Mouse (Mus musculus): ENCODE measurements at regions not wholly inside any gene's neighbourhood (a gene's known extent, or its start where the extent isn't known, plus 50 kb on each side); places are given as distances from the start of the nearest gene placed in this dataset.

- DNase-seq (ENCODE audit: low read depth, low spot score), result no peak
Measured at GRCm38 (mm10) chr3:33902431-33902830, 58.3 kb upstream of the Ccdc39 start.

- no peak for DNase-seq (ENCODE audit: low read depth, low spot score)
Measured at GRCm38 (mm10) chr3:33903326-33903725, 59.2 kb upstream of the Ccdc39 start.

DNA sequence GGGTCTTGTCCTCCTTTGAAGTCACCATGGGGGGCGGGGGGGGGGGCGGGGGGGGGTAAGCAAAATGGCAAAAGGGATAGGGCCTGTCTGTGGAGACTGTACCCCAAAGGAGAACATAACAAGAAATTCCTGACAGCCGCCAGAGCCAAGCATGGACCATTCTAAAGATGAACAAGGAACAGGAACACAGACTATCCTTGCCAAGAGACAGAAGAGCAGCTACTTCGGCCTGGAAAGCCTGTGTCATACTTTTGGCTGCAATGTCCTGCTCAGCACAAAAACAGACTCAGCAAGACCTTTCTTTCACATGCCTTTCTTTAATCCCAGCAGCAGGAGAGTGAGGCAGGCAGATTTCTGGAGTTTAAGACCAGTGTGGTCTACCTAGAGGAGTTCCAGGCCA lies 59.7 kb upstream of the Ccdc39 start:
- no peak for DNase-seq (ENCODE audit: low read depth, low spot score)

GRCm38 (mm10) chr3:33904854-33905678 lies 61.0 kb upstream of the Ccdc39 start:
- peak; percentile 39 for DNase-seq (ENCODE audit: low read depth, low spot score)

- DNase-seq (ENCODE audit: low read depth, low spot score), result no peak
Measured at GRCm38 (mm10) chr3:33905679-33906007, 61.5 kb upstream of the Ccdc39 start.

DNA sequence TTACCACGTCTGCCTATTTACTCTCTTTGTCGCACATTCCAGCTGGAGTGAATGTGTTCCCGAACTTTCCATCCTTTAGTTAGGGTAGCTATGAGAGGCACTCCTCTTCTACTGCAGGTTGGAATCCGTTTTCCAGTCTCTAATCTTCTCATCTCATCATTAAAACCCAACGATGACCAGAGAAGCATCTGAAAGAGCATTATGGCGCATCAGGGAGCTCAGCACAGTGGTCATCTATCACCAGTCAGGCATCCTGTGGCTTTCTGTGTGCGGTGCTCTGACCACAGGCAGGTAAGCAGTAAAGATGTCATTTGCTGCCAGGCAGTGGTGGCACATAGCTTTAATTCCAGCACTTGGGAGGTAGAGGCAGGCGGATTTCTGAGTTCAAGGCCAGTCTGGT lies 63.0 kb upstream of the Ccdc39 start:
- no peak for DNase-seq (ENCODE audit: low read depth, low spot score)

DNA sequence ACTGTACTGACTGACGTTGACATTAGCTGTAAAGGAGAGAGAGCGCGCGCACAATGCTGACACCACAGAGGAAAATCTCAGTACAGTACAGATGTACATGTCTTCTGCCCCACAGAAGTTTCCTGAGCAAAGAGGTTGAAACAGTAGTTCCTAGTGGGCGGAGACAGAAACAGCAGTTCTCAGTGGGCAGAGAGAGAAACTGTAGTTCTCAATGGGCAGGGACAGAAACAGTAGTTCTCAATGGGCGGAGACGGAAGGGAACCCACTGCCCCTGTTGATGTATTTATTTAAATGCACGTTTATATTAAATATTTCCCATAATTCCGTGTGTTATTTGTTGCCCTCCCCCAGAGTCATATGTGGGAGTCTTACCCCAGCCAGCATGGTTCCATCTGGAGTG lies 67.4 kb upstream of the Ccdc39 start:
- no peak for DNase-seq (ENCODE audit: low read depth, low spot score)

DNA sequence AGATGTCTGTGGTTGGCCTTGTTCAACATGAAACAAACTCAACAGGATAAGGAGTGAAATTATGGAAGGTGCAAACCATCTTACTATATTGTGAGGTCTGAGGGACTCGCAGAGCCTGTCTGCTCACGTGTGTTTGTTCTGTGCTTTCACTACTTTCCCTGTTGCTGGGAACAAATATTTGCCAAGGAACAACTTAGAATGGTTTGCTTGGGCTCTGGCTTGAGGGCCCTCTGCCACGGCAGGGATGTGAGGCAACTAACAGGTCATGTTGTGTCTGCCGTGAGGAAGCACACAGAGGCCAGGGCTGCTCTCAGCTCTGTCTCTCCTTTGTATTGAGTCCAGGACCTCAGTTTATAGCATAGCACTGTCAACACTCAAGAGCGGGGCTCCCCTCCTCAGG lies 69.4 kb upstream of the Ccdc39 start:
- no peak for DNase-seq (ENCODE audit: low read depth, low spot score)

GRCm38 (mm10) chr3:33914386-33914785 lies 70.3 kb upstream of the Ccdc39 start:
- no peak for DNase-seq (ENCODE audit: low read depth, low spot score)

DNA sequence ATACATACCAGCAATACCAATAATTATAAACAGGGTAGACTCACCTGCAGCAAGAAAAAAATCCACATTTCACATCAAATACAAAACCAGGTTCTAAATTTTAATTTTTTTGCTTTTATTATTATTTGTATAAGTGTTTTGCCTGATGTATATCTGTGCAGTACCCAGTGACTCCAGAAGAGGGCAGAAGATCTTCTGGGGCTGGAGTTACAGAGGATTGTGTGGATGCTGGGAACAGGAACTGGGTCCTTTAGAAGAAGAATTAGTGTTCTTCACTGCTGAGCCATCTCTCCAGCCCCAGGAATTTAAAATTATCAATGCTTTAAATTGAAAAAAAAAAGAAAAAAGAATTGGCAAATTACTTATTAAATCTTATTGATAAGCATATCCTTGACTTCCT lies 71.7 kb upstream of the Ccdc39 start:
- DNase-seq (ENCODE audit: low read depth, low spot score), result no peak

DNA sequence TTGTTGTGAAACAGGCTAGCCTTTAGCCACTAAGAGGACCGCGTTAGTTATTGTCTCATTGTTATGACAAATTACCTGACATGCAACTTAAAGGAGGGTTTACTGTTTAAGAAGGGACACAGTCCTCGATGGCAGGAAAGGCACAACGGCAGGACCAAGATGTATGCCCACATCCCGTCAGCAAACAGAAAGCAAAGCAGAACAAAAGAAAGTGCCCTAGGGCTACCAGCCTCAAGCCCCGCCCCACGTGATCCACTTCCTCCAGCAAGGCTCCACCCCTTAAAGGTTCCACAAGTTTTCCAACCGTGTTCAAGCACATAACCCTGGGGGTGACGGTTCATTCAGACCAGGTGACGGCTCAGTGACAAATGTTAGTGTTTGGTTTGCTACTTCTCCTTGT lies 72.2 kb upstream of the Ccdc39 start:
- DNase-seq (ENCODE audit: low read depth, low spot score), result no peak

DNA sequence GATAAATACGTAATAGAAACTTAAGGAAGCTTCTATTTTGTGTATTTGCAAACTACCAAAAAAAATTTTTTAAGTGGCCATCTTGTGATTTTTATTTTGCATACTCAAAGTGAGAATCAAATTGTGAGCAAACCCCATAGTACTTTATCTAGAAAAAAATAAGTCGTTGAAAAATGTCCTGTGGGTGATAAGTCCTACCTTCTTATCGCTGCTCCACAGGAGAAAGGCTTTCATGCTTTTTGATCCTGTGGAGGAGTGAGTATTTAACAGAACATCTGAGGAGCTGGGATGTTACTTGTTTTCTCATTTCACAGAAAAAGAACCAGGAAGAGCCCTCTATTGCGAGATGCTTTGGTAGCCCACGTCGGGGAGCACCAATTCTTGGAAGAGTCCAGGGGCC lies 72.7 kb upstream of the Ccdc39 start:
- DNase-seq (ENCODE audit: low read depth, low spot score), result no peak

DNA sequence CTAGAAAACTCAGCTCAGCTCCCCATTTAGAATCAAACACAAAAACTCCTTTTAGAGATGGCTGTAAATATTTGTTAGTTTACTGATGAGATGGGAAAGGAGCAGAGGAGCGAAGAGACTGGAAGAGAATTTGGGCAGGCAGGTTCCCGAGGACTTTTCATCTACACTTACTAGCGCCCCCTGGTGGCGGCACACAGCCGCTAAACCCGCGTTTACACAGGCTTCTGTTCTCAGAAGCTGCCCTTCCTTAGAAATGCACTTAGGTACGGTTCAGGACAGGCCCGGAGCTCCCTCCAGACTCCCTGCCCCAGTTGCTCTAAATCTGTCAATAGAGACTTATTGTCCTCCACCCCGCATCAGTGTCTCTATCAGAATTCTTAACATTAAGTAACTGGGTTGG lies 74.7 kb upstream of the Ccdc39 start:
- DNase-seq (ENCODE audit: low read depth, low spot score), result peak; percentile 32

- no peak for DNase-seq (ENCODE audit: low read depth, low spot score)
Measured at GRCm38 (mm10) chr3:33925072-33925471, 81.0 kb upstream of the Ccdc39 start.

DNA sequence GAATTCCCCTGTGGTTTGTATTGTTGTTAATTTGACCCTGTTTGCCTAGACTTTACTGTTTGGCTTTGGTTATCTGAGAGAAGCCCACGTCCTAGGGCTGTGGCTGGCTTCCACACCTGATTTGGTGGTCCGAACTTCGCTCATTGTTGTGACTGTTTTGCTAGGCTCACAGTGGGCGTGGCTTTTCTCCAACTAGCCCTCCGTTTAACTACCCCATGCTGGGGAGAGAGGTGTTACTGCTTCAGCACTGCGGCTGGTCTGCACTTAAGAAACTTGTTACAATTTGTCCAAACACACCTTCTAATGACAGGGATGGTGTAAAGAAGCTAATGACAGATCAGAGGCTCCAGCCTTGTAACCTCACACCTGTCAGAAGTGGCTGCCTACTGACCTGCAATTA lies 64.7 kb upstream of the Fxr1 start:
- DNase-seq (ENCODE audit: low read depth, low spot score), result no peak

DNA sequence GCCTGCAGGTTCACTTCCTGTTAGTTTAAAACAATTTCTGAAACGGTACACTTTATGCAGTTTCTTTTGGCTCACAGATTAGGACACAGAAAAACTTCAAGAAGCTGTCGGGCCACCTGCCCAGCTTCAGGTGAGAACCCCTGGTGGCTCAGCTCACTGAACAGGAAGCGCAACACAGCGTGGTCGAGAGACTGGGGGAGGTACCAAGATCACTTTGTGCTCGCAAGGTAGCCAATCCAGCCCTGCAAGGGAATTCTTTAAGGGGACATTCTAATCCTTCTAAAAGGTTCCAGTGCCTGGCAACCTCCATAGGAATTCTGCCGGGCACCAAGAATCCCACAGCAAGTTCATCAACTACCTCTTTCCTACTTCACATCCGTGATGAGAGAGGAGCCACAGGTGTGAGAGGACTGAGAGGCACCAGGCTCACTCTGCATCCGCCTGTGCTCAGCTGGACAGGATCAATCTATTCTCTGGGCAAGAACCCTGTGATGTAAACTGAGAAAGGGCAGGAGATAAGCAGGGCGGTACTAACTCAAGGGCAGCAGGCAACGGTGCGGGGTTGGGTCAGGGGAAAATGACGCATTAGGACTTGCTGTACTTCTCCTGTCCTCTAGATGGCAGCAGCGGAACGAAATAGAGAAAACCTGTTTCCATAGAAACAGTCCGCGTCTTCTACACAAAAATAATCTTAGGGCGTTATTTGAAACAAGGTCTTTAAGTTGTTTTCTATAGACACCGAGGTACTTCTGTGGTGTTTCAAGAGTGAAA lies 63.7 kb upstream of the Fxr1 start:
- peak; percentile 29 for DNase-seq (ENCODE audit: low read depth, low spot score)

GRCm38 (mm10) chr3:33956625-33957023 lies 63.1 kb upstream of the Fxr1 start:
- DNase-seq (ENCODE audit: low read depth, low spot score), result no peak

- no peak for DNase-seq (ENCODE audit: low read depth, low spot score)
Measured at GRCm38 (mm10) chr3:33957676-33958075, 62.1 kb upstream of the Fxr1 start.

GRCm38 (mm10) chr3:33958216-33958615 lies 61.5 kb upstream of the Fxr1 start:
- no peak for DNase-seq (ENCODE audit: low read depth, low spot score)

DNA sequence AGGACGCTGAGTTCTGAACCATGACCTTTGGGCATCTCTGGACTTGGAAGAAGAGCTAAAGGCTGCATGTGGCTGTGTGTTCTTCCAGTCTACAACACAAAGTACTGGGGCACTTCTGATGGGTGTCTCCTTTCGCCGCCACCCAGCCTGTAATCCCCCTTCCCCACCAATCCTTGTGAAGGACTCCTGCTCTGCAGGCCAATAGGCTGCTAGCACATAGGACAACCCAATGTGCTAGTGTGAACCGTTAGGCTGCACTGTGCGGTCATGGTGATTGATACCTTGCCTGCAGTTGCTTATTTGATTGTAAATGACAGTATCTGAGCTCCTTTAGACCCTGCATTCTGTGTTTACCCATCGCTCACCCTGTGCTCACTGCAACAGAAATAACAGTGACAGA lies 59.5 kb upstream of the Fxr1 start:
- no peak for DNase-seq (ENCODE audit: low read depth, low spot score)

- DNase-seq (ENCODE audit: low read depth, low spot score), result no peak
Measured at GRCm38 (mm10) chr3:33962938-33963337, 56.8 kb upstream of the Fxr1 start.

DNA sequence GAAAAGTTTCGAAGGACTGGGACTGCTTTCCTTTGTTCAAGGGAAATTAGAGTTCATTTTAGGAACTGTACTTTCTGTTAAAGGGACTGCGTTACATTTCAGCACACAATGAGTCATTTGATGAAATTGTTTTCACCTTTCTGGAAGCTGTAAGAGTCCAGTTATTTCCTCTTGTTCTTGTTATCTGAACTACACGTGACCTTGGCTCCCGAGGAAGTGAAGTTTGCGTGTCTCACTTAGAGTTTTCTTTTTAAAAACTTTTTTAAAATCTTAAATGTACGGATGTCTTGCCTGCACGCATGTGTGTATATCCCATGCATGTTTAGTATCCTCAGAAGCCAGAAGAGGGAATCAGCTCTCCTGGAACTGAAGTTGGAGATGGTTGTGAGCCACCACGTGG lies 52.6 kb upstream of the Fxr1 start:
- no peak for DNase-seq (ENCODE audit: low read depth, low spot score)
